Mouse (Mus musculus) midbrain, embryonic 16.5 days (tissue): ENCODE results near the gene Gm49776. TPM values are rescaled to one million over a fixed set of nuclear protein-coding genes. Genes with fewer than 3 reads are reported as not detected.

Experiments
- ATAC-seq: fragments of 200-750 bp; cut with Nextera tagmentation; 2 replicates; pipeline ENCODE4 v1.8.0; 2017; ENCODE audit warnings: moderate TSS enrichment
- H3K27ac ChIP-seq: fragments of 300-500 bp; sonication (generic); 2 replicates; pipeline ENCODE4 v1.5.1; 2014; ENCODE audit warnings: mild to moderate bottlenecking, low read length, mixed read lengths
- H3K27me3 ChIP-seq: fragments of 300-500 bp; sonication (generic); 2 replicates; pipeline ENCODE4 v1.6.1; 2014; ENCODE audit warnings: low read depth, low read length, mixed read lengths; ENCODE audit not compliant: control insufficient read depth, insufficient read depth
- H3K36me3 ChIP-seq: fragments of 300-500 bp; sonication (generic); 2 replicates; pipeline ENCODE4 v1.6.1; 2014; ENCODE audit warnings: mild to moderate bottlenecking, low read length, moderate library complexity, mixed read lengths; ENCODE audit not compliant: control insufficient read depth, insufficient read depth
- H3K4me1 ChIP-seq: fragments of 300-500 bp; sonication (generic); 2 replicates; pipeline ENCODE4 v1.6.1; 2014; ENCODE audit warnings: mild to moderate bottlenecking, low read length, mixed read lengths; ENCODE audit not compliant: control insufficient read depth, insufficient read depth
- H3K4me2 ChIP-seq: fragments of 300-500 bp; sonication (generic); 2 replicates; pipeline ENCODE4 v1.6.1; 2014; ENCODE audit warnings: mild to moderate bottlenecking, low read length, mixed read lengths
- H3K4me3 ChIP-seq: fragments of 300-500 bp; sonication (generic); 2 replicates; pipeline ENCODE4 v1.5.1; 2014; ENCODE audit warnings: low read depth, mild to moderate bottlenecking, low read length, moderate library complexity, mixed read lengths
- H3K9ac ChIP-seq: fragments of 300-500 bp; sonication (generic); 2 replicates; pipeline ENCODE4 v1.6.1; 2014; ENCODE audit warnings: low read depth, low read length, mixed read lengths
- H3K9me3 ChIP-seq: fragments of 300-500 bp; sonication (generic); replicated peaks from 2 replicates; pipeline ENCODE4 v1.6.1; 2014; ENCODE audit warnings: mild to moderate bottlenecking, low read length, mixed read lengths; ENCODE audit not compliant: control insufficient read depth, poor library complexity, severe bottlenecking
- WGBS: fragments of 180-500 bp; shearing (Covaris S2); extraction: QIAGEN DNeasy Blood & Tissue Kit; methylation state at CpG from one replicate; pipeline ENCODE4 v1.1.7; 2014; 5-methylcytosine and 5-hydroxymethylcytosine counted together
- polyA plus RNA-seq: library from polyadenylated mRNA; unstranded; fragments of >200 nt; fragmentation: Nextera tagmentation; extraction: Ambion mirVana; gene quantifications from 2 replicates; pipeline ENCODE4 v1.2.1, GENCODE M21; 2015

The Gm49776 gene
- polyA plus RNA-seq, 1 experiment from 2014 or later = not detected

GRCm38 (mm10) chr16:18252736-18253135 lies 5.4 kb downstream of the Gm49776 start:
- no peak overlapping the region for H3K9ac ChIP-seq
- H3K27me3 ChIP-seq = no peaks in the 10 kb centered on the region
- no peak overlapping the region for H3K27ac ChIP-seq
- ATAC-seq = no peak
- no peak overlapping the region for H3K4me2 ChIP-seq
- no peaks in the 10 kb centered on the region for H3K9me3 ChIP-seq
- H3K4me1 ChIP-seq = peaks cover 19% of the 10 kb centered on the region
- H3K36me3 ChIP-seq = peaks cover 38% of the 10 kb centered on the region
- no peak overlapping the region for H3K4me3 ChIP-seq
- WGBS = 81% methylated on average over 6 of the region's 6 CpGs

- no peak for ATAC-seq
- Histone ChIP-seq H3K27me3 (no peaks in the 10 kb centered on the region), H3K4me2 (peak overlapping the region; percentile 93; the same call in 1 of the 2 replicates), H3K9ac (peak overlapping the region; percentile 7), H3K36me3 (peaks cover 27% of the 10 kb centered on the region), H3K27ac (no peak overlapping the region), H3K9me3 (no peaks in the 10 kb centered on the region), H3K4me3 (no peak overlapping the region), H3K4me1 (peaks cover 35% of the 10 kb centered on the region)
- WGBS = 62% methylated on average over 10 of the region's 10 CpGs
Measured at GRCm38 (mm10) chr16:18250828-18251790, 7.0 kb downstream of the Gm49776 start.

GRCm38 (mm10) chr16:18250231-18250630 lies 7.9 kb downstream of the Gm49776 start:
- Histone ChIP-seq H3K4me2 (peak overlapping the region; percentile 93), H3K9ac (0 out of 2 replicates have a peak overlapping the region, but pooled peaks have one; percentile 4), H3K4me1 (peaks cover 35% of the 10 kb centered on the region), H3K4me3 (peak overlapping the region; percentile 69; the same call in 1 of the 2 replicates), H3K27me3 (no peaks in the 10 kb centered on the region), H3K9me3 (no peaks in the 10 kb centered on the region), H3K27ac (no peak overlapping the region), H3K36me3 (peaks cover 28% of the 10 kb centered on the region)
- no peak for ATAC-seq
- 49% methylated on average over 4 of the region's 4 CpGs for WGBS

GRCm38 (mm10) chr16:18249364-18249967 lies 8.7 kb downstream of the Gm49776 start:
- Histone ChIP-seq H3K4me1 (peaks cover 35% of the 10 kb centered on the region), H3K9me3 (no peaks in the 10 kb centered on the region), H3K4me2 (peak overlapping the region; percentile 93), H3K9ac (peak overlapping the region; percentile 84), H3K27ac (peak overlapping the region; percentile 93), H3K4me3 (peak overlapping the region; percentile 69), H3K36me3 (peaks cover 34% of the 10 kb centered on the region), H3K27me3 (no peaks in the 10 kb centered on the region)
- 7% methylated on average over 27 of the region's 27 CpGs for WGBS
- ATAC-seq = peak; percentile 18; the same call in 1 of the 2 replicates

- Histone ChIP-seq H3K4me2 (peak within 1 kb of the TSS; percentile 93), H3K4me1 (peaks cover 35% of the 10 kb centered on the region), H3K36me3 (peaks cover 33% of the 10 kb centered on the region), H3K27me3 (no peaks in the 10 kb centered on the region), H3K9me3 (no peaks in the 10 kb centered on the region), H3K4me3 (peak within 1 kb of the TSS; percentile 69), H3K27ac (peak within 1 kb of the TSS; percentile 93), H3K9ac (peak within 1 kb of the TSS; percentile 84)
- under 1% methylated on average over 87 of the region's 102 CpGs for WGBS
- ATAC-seq = peak; percentile 96
Measured at GRCm38 (mm10) chr16:18248433-18249363, 9.4 kb downstream of the Gm49776 start, which contains the start of the genes Trmt2a and Ranbp1. Gene Trmt2a, plus strand, starts transcription at chr16:18248679. Gene Ranbp1, minus strand, starts transcription at chr16:18248732.

- H3K27ac ChIP-seq = peak overlapping the region; percentile 93
- no peaks in the 10 kb centered on the region for H3K9me3 ChIP-seq
- H3K4me2 ChIP-seq = peak overlapping the region; percentile 93
- H3K27me3 ChIP-seq = no peaks in the 10 kb centered on the region
- WGBS = under 1% methylated on average over 33 of the region's 33 CpGs
- H3K9ac ChIP-seq = peak overlapping the region; percentile 84
- H3K4me3 ChIP-seq = peak overlapping the region; percentile 69
- peaks cover 29% of the 10 kb centered on the region for H3K36me3 ChIP-seq
- peaks cover 35% of the 10 kb centered on the region for H3K4me1 ChIP-seq
- peak; percentile 2; the same call in 1 of the 2 replicates for ATAC-seq
Measured at GRCm38 (mm10) chr16:18247521-18248399, 10.4 kb downstream of the Gm49776 start.

GRCm38 (mm10) chr16:18241581-18241980 lies 16.5 kb downstream of the Gm49776 start:
- H3K9ac ChIP-seq = no peak overlapping the region
- no peak for ATAC-seq
- no peak overlapping the region for H3K27ac ChIP-seq
- H3K27me3 ChIP-seq = no peaks in the 10 kb centered on the region
- 91% methylated on average over 10 of the region's 10 CpGs for WGBS
- peaks cover 51% of the 10 kb centered on the region for H3K36me3 ChIP-seq
- no peaks in the 10 kb centered on the region for H3K9me3 ChIP-seq
- H3K4me3 ChIP-seq = no peak overlapping the region
- H3K4me2 ChIP-seq = no peak overlapping the region
- H3K4me1 ChIP-seq = peaks cover 5% of the 10 kb centered on the region
